20 mouse cellular contexts compared by ENCODE assay signal in genomic region chr11:76728093-76728492, GRCm38 (mm10). TPM values are rescaled to one million over a fixed set of nuclear protein-coding genes. Genes with fewer than 3 reads are reported as not detected.
DNase-seq lines count a peak whose midpoint lies in the region; TF ChIP-seq lines count a peak whose summit lies in the region.
"Had no signal": no experiment of that assay in that cellular context is flagged by ENCODE, and none has a peak within 500 bp of the region (broad histone marks: within the 10 kb centered on the region; RNA-seq: fewer than 3 reads in every experiment).

No protein-coding gene starts in this region.

- TF ChIP-seq CTCF in brain, embryonic 14.5 days (IDR thresholded peaks at IDR 0.05; ENCODE audit: borderline replicate concordance, extremely low read depth, insufficient read depth, insufficient read length): no peak

- DNase-seq in cerebellum, postnatal 10 days: peak; percentile 51 to 59
- DNase-seq in cerebellum, postnatal 36 days: no peak
- peak; percentile 29 for DNase-seq in left cerebral cortex, postnatal 4 days
- DNase-seq in left cerebral cortex, postnatal 10 days (ENCODE audit: extremely low spot score in 1 of 2, low spot score in 2 of 2): no peak
- peak; percentile 5 for DNase-seq in brain, embryonic 14.5 days (ENCODE audit: low read depth)
- DNase-seq: adrenal gland, adult 2 months; adrenal gland, postnatal 10 days; adrenal gland, postnatal 25 days; B cell, adult 2 months; cerebellum, adult 11-12 months; cerebellum, adult 2 months; cerebellum, adult 9-10 months; forebrain, postnatal 0 days had no signal

- TF ChIP-seq POLR2A in brain, embryonic 14.5 days (IDR thresholded peaks at IDR 0.05; ENCODE audit: borderline replicate concordance, extremely low read depth, insufficient read depth, insufficient read length, poor library complexity, severe bottlenecking): no peak

- intact Hi-C loops in left cerebral cortex, postnatal 4 days (cut with DNase I): no loop called here
- intact Hi-C loops in left cerebral cortex, postnatal 10 days (cut with DNase I): no loop called here

RNA-seq across cellular contexts. Expression of gene Gosr1, which starts 35.3 kb away (rescaled TPM):
- total RNA-seq in left cerebral cortex, postnatal 4 days (2021): 10 to 100 TPM; 36.6 to 41.2 TPM
- total RNA-seq in left cerebral cortex, postnatal 10 days (2021): 10 to 100 TPM; 45.6 to 46.0 TPM
- polyA plus RNA-seq in brain, embryonic 14.5 days (2012; rRNA removed): 24.1 and 27.0 TPM in 2 replicates

RNA-seq across cellular contexts. Expression of gene Trarg1, which starts 48.5 kb away (rescaled TPM):
- under 1 TPM; 0.30 to 0.68 TPM for total RNA-seq in left cerebral cortex, postnatal 4 days (2021)
- total RNA-seq in left cerebral cortex, postnatal 10 days (2021): 1 to 10 TPM in 1 of 2 experiments, under 1 TPM in 1; 0.91 to 1.0 TPM
- polyA plus RNA-seq in brain, embryonic 14.5 days (2012; rRNA removed): 0.10 and 0.14 TPM in 2 replicates
- total RNA-seq: CH12.LX had no signal
- polyA plus RNA-seq: CD4-positive, CD25-positive, alpha-beta regulatory T cell, adult 4 months; forebrain, embryonic 11.5 days; forebrain, embryonic 13.5 days; G1E had no signal

RNA-seq across cellular contexts. Expression of gene Bhlha9, which starts 55.8 kb away (rescaled TPM):
- total RNA-seq in left cerebral cortex, postnatal 4 days (2021): 1 to 10 TPM; 2.5 to 3.3 TPM
- 1 to 10 TPM; 4.1 to 4.8 TPM for total RNA-seq in left cerebral cortex, postnatal 10 days (2021)
- 0.37 and 0.64 TPM in 2 replicates for polyA plus RNA-seq in brain, embryonic 14.5 days (2012; rRNA removed)
- total RNA-seq: adrenal gland, adult 2 months; adrenal gland, postnatal 25 days; adrenal gland, postnatal 4 days; CH12.LX; G1E had no signal
- polyA plus RNA-seq: CD4-positive, CD25-positive, alpha-beta regulatory T cell, adult 4 months; embryonic facial prominence, embryonic 10.5 days; forebrain, embryonic 11.5 days; G1E had no signal

Comparison
In these comparisons a context has a peak if more than half of its experiments do, and no peak if none do; other contexts are left out.
1. DNase-seq: peak in cerebellum, postnatal 10 days (2 of 2), left cerebral cortex, postnatal 4 days (single experiment) and brain, embryonic 14.5 days (single experiment); none in cerebellum, postnatal 36 days (0 of 2) and left cerebral cortex, postnatal 10 days (0 of 2).